Mouse (Mus musculus) NIH3T3 (cell line): ENCODE results near the gene Ric1.
"Not testable (repeated sequence)": the region's sequence is repeated elsewhere in the genome, so short reads cannot be mapped to it uniquely, and the experiment has no call there.

Source experiments
- DNase-seq: peaks from one replicate; pipeline ENCODE4 v3.0.0-alpha.2; 2012; ENCODE audit warnings: low read depth

Ric1 gene

DNA sequence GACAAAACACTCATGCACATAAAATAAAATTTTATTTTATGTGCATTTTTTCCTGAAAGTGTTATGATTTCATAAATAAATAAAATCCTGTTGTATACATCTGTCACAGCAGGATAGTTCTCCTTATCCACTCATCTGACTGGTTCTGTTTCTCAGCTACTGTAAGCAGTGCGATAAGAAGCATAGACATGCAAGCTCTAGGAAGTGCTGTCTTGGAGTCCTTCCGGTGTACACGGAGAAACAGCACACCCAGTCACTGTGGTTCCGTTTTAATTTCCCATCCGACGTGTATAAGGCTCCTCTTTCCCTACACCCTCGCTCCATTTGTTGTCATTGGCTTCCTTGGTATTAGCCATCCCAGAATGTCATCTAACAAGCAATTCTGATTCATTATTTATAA, 24.2 kb upstream of the Ric1 start:
- no peak for DNase-seq

DNA sequence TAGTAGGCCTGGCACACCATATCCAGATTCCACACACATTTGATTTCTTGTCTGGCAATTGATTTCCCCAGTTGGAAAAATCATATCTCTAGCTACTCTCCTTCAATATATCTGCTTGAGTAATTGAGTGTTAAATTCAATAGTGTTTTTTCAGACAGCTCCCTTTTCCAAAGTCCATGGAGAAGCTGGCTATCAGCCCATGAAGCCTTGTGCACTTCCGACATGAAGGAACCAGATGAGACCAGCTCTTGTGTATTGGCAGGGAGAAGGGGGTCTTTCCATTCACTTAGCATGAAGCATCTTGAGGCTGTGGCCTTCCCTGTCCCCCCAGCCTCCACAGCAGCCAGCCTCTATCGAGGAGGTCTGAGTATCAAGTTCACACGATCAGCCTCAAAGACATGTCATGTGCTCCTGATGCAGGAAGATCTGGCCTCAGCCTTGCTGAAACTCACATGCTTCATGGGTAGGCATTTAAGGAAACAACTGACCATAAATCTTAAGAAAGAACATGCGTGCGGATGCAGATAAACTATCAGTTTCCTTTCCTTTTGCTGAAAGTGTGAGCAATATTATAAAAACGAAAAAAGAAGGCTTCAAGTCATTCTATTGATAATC, 23.1 kb upstream of the Ric1 start:
- no peak for DNase-seq

DNA sequence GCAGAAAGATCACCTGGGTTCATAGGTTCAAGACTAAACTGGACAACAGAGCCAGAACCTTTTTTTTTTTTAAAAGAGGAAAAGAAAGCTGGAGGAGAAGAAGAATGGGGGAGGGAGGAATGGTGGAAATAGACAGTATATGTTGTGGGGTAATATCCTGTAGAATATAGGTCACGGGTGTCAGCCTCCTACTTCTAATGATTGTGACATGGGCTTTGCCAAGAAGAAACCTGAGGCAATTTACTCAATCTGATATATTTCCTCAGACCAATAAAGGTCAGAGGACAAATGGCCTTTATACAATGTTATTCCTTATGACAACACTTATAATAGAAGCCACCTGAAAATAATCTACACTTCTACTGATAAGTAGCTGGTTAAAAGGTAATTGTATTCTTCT, 21.7 kb upstream of the Ric1 start:
- DNase-seq: no peak

GRCm38 (mm10) chr19:29501106-29501505, 21.0 kb upstream of the Ric1 start:
- peak; percentile 57 for DNase-seq

- DNase-seq: peak; percentile 91
Observed at GRCm38 (mm10) chr19:29501507-29501906, 20.6 kb upstream of the Ric1 start.

DNA sequence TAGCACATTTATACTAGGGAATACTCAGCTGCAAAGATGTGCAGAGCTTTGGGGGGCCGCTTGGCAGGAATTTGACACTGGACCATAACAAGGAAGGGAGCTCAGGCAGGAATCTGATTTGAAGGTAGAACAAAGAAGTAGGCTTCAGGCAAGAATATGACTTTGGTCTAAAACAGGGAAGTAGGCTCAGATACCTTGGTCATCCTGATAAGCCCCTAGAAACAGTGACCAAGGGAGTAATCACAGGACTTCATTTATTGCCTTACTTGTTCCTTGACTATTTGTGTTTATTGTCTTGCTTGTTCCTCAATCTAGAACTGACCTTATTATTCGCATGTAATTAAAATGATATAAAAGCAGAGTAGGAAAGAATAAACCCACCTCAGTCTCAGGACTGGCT, 18.0 kb upstream of the Ric1 start:
- DNase-seq: no peak

DNA sequence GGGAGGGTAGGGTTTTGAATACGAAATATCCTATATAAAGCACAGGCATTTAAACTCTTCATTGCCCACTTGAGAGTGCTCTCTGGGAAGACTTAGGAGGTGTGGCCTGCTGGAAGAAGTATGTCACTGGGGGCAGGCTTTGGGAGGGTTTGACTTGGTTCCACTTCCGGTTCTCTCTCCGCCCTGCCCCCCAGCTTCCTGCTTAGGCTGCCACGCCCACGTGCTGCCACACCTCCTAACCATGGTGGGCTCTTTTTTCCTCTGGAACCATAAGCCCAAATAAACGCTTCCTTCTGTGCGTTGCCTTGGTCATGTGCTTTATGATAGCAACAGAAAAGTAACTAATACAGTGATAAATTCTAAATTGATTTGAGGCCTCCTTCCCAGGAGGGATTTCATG, 16.5 kb upstream of the Ric1 start:
- DNase-seq: no peak

- DNase-seq: peak; percentile 53
Observed at GRCm38 (mm10) chr19:29508208-29508607, 13.9 kb upstream of the Ric1 start.

DNA sequence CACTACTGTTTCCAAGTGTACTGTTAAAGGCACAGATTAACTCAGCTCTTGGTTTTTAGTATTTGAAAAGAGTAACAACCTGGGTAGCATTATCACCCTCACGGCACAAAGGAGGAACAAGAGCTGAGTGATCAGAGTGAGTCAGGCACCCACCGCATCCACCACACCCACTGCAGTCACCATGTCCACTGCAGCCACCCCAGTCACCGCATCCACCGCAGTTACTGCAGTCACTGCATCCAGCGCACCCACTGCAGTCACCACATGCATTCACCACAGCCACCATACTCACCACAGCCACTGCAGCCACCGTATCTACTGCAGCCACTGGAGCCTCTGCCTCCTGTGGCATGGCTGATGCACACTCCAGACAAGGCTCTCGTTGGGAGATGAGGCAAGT, 12.2 kb upstream of the Ric1 start:
- DNase-seq: no peak

- DNase-seq: no peak
Observed at GRCm38 (mm10) chr19:29511826-29512225, 10.3 kb upstream of the Ric1 start.

DNA sequence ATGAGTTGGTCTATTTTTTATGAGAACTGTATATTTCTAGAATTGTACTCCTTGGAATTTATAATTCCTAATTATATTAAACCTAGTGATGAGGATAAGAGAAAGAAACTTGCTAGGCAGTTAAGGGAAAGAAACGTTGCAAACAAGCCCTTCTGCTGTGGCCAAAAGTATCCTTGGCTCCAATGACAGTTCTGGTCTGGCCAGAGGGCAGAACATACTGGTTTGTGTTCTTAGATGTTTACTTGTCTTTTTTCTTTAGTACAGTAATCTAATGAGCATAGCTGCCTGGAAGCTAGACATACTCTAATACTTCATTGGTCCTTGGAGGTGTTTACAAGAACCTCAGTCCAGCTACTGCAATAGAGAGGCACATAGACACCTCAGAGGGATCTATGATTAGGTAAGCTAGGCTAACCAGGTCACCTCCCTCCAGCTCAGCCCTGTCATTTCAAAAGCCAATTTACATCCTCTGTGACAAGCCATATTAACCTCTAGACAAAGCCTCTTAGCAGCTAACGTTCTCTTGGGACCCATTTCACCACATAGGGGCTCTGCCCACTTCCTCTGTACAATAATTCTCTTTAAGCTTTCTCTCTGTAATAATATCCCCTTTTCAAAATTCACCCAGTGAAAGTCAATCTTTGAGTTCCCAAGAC, 8.8 kb upstream of the Ric1 start:
- no peak for DNase-seq

- no peak for DNase-seq
Observed at GRCm38 (mm10) chr19:29514130-29514529, 8.0 kb upstream of the Ric1 start.

DNA sequence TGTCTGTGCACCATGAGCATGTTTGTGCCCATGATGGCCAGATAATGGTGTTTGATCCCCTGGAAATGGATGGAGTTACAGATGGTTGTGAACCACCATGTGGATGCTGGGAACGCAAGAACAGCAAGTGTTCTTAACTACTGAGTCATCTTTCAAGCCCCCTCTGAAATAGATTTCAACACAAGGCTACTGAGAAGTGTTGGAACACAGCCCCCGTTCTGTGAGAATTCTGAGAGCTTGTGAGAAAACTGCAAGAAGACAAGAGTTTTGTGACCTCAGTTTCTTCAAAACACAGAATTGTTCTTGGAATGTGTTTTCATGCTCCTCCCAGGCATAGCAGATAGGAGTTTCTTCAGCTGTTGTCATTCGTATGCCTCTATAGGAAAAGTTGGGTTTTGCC, 6.7 kb upstream of the Ric1 start:
- no peak for DNase-seq

DNA sequence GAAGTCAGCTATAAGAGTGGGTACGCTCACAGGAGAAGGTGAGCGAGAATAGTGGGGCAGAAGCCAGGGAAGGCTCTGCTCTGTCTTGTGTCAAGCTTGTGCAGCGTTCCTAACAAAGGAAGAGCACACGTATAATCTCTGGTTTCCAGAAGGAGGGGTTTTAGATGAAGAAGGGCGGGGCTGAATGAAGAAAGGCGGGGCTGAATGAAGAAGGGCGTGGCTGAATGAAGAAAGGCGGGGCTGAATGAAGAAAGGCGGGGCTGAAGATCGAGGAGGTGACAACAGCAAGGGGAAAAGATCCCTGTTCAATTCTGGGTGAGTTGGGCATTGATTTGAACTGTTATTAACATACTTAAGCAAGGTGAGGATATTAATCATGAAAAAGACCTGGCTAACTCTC, 6.1 kb upstream of the Ric1 start:
- no peak for DNase-seq

DNA sequence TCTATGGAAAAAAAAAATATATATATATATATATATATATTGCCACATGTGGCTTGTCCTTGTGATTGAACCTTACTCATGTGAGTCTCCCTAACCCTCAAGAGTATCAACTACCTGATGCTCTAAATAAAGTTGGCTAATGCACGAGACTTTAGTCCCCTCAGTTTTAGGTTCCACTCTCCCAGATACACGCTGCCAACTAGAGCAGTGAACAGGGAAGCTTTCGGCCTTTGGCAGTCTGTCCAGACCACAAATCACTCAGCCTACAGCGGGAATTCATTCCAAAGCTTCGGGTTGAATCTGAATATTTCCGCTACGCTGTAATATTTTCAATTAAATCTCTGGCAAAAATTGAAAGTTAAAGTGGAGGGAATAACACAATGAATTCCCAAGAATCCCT, 3.7 kb upstream of the Ric1 start:
- peak; percentile 72 for DNase-seq

DNA sequence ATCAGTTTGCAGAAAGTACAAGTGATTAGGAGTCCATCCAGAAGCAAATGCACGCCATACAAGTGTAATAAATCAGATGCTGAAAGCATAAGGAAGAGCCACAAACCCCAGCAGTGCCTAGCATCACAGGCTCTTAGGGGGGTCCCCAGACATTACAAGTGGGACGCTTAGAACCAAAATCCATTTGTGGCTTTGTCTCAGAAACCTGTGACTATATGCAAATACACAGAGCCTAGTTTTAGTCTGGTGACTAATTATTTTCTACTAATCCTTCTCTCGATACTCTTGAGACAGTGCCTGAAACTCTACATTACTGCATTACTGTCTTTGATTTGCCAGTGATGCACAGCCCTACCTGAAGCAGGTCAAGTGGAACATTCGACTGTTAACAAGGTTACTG, 3.2 kb upstream of the Ric1 start:
- no peak for DNase-seq

GRCm38 (mm10) chr19:29520996-29521560, 1.0 kb upstream of the Ric1 start:
- DNase-seq: peak; percentile 29

- DNase-seq: peak; percentile 60
Observed at GRCm38 (mm10) chr19:29522445-29523229, 555 bp downstream of the Ric1 start.

DNA sequence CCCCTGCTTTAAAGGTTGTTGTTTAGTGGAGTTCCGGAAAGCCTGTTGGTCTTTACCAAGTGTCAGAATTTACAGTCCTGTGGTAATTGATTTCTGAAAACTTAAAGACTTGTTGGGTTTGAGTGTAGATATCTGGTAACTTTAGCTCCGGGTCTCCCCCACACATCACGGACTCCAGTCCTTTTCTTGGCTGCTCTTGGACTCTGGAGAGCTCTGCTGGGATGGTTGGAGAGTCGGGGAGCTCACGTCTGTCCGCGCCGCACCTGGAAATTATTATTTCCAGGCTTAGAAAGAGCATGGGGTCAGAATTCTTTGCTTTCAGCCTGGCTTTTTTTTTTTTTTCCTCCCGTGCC, 1.1 kb downstream of the Ric1 start:
- DNase-seq: peak; percentile 78

- peak; percentile 22 for DNase-seq
Observed at GRCm38 (mm10) chr19:29523701-29524100, 1.6 kb downstream of the Ric1 start.

GRCm38 (mm10) chr19:29524614-29525013, 2.5 kb downstream of the Ric1 start:
- peak; percentile 77 for DNase-seq

DNA sequence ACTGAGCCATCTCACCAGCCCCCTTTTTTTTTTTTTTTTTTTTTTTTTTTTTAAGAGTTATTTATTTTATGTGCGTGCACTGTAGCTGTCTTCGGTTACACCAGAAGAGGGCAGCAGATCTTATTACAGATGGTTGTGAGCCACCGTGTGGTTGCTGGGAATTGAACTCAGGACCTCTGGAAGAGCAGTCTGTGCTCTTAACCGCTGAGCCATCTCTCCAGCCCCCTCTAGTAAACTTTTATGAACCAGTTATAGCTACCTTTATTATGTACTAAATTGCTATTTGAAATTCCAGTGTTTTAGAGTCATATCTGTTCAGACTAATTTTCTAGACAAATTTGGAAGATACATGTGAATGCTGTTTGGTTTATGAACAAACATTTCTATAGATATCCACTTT, 3.5 kb downstream of the Ric1 start:
- not testable (repeated sequence) for DNase-seq

GRCm38 (mm10) chr19:29526837-29527236, 4.8 kb downstream of the Ric1 start:
- DNase-seq: no peak
